Mouse (Mus musculus) testis, adult 2 months (tissue): ENCODE data around the gene Rnf20.

ENCODE experiments used
- CTCF ChIP-seq: fragments of 200-500 bp; IDR thresholded peaks from 2 replicates; pipeline ENCODE4 v1.5.1; 2012; ENCODE audit warnings: low read depth, mild to moderate bottlenecking, inconsistent platforms, low read length, moderate library complexity; ENCODE audit not compliant: control insufficient read depth, insufficient read depth, insufficient replicate concordance
- POLR2A ChIP-seq: fragments of 200-500 bp; IDR thresholded peaks from 2 replicates; pipeline ENCODE4 v1.6.1; 2012; ENCODE audit warnings: low read depth, mild to moderate bottlenecking, inconsistent platforms, low read length, moderate library complexity; ENCODE audit not compliant: control insufficient read depth

- TF ChIP-seq CTCF: no peak
- TF ChIP-seq POLR2A: no peak
Observed at GRCm38 (mm10) chr4:49680171-49680875, 48.5 kb downstream of the Rnf20 start.
